Mouse (Mus musculus) neural tube, embryonic 14.5 days (tissue): ENCODE measurements around the gene E130114P18Rik. TPM values are rescaled to one million over a fixed set of nuclear protein-coding genes. Genes with fewer than 3 reads are reported as not detected.

Source experiments
- ATAC-seq: fragments of 200-750 bp; cut with Nextera tagmentation; 2 replicates; pipeline ENCODE4 v1.8.0; 2017; ENCODE audit warnings: low read depth, mild to moderate bottlenecking, moderate TSS enrichment, moderate library complexity
- H3K27ac ChIP-seq: fragments of 300-500 bp; sonication (generic); 2 replicates; pipeline ENCODE4 v1.5.1; 2014; ENCODE audit warnings: low read depth, mild to moderate bottlenecking, control low read depth, low read length, moderate library complexity, mixed read lengths
- H3K27me3 ChIP-seq: fragments of 300-500 bp; sonication (generic); 2 replicates; pipeline ENCODE4 v1.6.1; 2014; ENCODE audit warnings: low read length; ENCODE audit not compliant: control insufficient read depth, insufficient read depth
- H3K36me3 ChIP-seq: fragments of 300-500 bp; sonication (generic); 2 replicates; pipeline ENCODE4 v1.6.1; 2014; ENCODE audit warnings: low read length, mixed read lengths; ENCODE audit not compliant: control insufficient read depth, insufficient read depth
- H3K4me1 ChIP-seq: fragments of 300-500 bp; sonication (generic); 2 replicates; pipeline ENCODE4 v1.6.1; 2014; ENCODE audit warnings: low read length; ENCODE audit not compliant: control insufficient read depth, insufficient read depth
- H3K4me2 ChIP-seq: fragments of 300-500 bp; sonication (generic); 2 replicates; pipeline ENCODE4 v1.6.1; 2014; ENCODE audit warnings: mild to moderate bottlenecking, low read depth, low read length, control low read depth
- H3K4me3 ChIP-seq: fragments of 300-500 bp; sonication (generic); 2 replicates; pipeline ENCODE4 v1.5.1; 2014; ENCODE audit warnings: low read depth, low read length, control low read depth, mixed read lengths
- H3K9ac ChIP-seq: fragments of 300-500 bp; sonication (generic); replicated peaks from 2 replicates; pipeline ENCODE4 v1.6.1; 2014; ENCODE audit warnings: low read depth, mild to moderate bottlenecking, control low read depth, low read length, mixed read lengths
- H3K9me3 ChIP-seq: fragments of 300-500 bp; sonication (generic); 2 replicates; pipeline ENCODE4 v1.6.1; 2016; ENCODE audit warnings: low read length; ENCODE audit not compliant: control insufficient read depth
- WGBS: fragments of 180-500 bp; shearing (Covaris S2); extraction: QIAGEN DNeasy Blood & Tissue Kit; methylation state at CpG from one replicate; pipeline ENCODE4 v1.1.7; 2014; 5-methylcytosine and 5-hydroxymethylcytosine counted together
- polyA plus RNA-seq: library from polyadenylated mRNA; unstranded; fragments of >200 nt; fragmentation: Nextera tagmentation; extraction: Ambion mirVana; gene quantifications from 2 replicates; pipeline ENCODE4 v1.2.1, GENCODE M21; 2014

E130114P18Rik gene
- polyA plus RNA-seq, 1 experiment from 2014 or later: 22.6 TPM

- Histone ChIP-seq H3K27me3 (no peaks in the 10 kb centered on the region), H3K9ac (no peak overlapping the region), H3K9me3 (no peaks in the 10 kb centered on the region), H3K4me2 (no peak overlapping the region), H3K4me3 (no peak overlapping the region), H3K27ac (no peak overlapping the region), H3K36me3 (no peaks in the 10 kb centered on the region), H3K4me1 (0 out of 2 replicates have a peak, but pooled peaks cover 5% of the 10 kb centered on the region)
- WGBS: 93% methylated on average over 1 of the region's 1 CpGs
- no peak for ATAC-seq
These were observed 180.4 kb downstream of the E130114P18Rik start for GRCm38 (mm10) chr4:97597443-97597842.

- ATAC-seq: no peak
- 91% methylated on average over 9 of the region's 9 CpGs for WGBS
- no peaks in the 10 kb centered on the region for H3K36me3 ChIP-seq
- H3K9ac ChIP-seq: no peak overlapping the region
- H3K9me3 ChIP-seq: no peaks in the 10 kb centered on the region
- 0 out of 2 replicates have a peak, but pooled peaks cover under 1% of the 10 kb centered on the region for H3K4me1 ChIP-seq
- H3K4me3 ChIP-seq: no peak overlapping the region
- H3K4me2 ChIP-seq: no peak overlapping the region
- H3K27me3 ChIP-seq: no peaks in the 10 kb centered on the region
- no peak overlapping the region for H3K27ac ChIP-seq
These were observed 181.5 kb downstream of the E130114P18Rik start for GRCm38 (mm10) chr4:97596348-97596747.

- Histone ChIP-seq H3K4me2 (no peak overlapping the region), H3K27ac (no peak overlapping the region), H3K4me1 (no peaks in the 10 kb centered on the region), H3K9me3 (no peaks in the 10 kb centered on the region), H3K36me3 (no peaks in the 10 kb centered on the region), H3K9ac (no peak overlapping the region), H3K27me3 (no peaks in the 10 kb centered on the region), H3K4me3 (no peak overlapping the region)
- WGBS: 86% methylated on average over 5 of the region's 5 CpGs
- ATAC-seq: no peak
These were observed 184.0 kb downstream of the E130114P18Rik start for GRCm38 (mm10) chr4:97593869-97594268.

GRCm38 (mm10) chr4:97589790-97590189 is 188.1 kb downstream of the E130114P18Rik start:
- Histone ChIP-seq H3K4me3 (no peak overlapping the region), H3K27ac (no peak overlapping the region), H3K9ac (no peak overlapping the region), H3K4me2 (no peak overlapping the region), H3K27me3 (no peaks in the 10 kb centered on the region), H3K9me3 (no peaks in the 10 kb centered on the region), H3K4me1 (no peaks in the 10 kb centered on the region; the same call in 1 of the 2 replicates), H3K36me3 (no peaks in the 10 kb centered on the region)
- no peak for ATAC-seq
- WGBS: 77% methylated on average over 1 of the region's 1 CpGs

GRCm38 (mm10) chr4:97587412-97588010 is 190.4 kb downstream of the E130114P18Rik start:
- 77% methylated on average over 9 of the region's 9 CpGs for WGBS
- Histone ChIP-seq H3K4me3 (no peak overlapping the region), H3K9ac (no peak overlapping the region), H3K4me2 (no peak overlapping the region), H3K27me3 (no peaks in the 10 kb centered on the region), H3K36me3 (no peaks in the 10 kb centered on the region), H3K27ac (no peak overlapping the region), H3K4me1 (no peaks in the 10 kb centered on the region; the same call in 1 of the 2 replicates), H3K9me3 (no peaks in the 10 kb centered on the region)
- ATAC-seq: no peak

- H3K9me3 ChIP-seq: no peaks in the 10 kb centered on the region
- H3K4me1 ChIP-seq: no peaks in the 10 kb centered on the region; the same call in 1 of the 2 replicates
- H3K4me3 ChIP-seq: no peak overlapping the region
- ATAC-seq: no peak
- H3K4me2 ChIP-seq: no peak overlapping the region
- no peaks in the 10 kb centered on the region for H3K36me3 ChIP-seq
- no peak overlapping the region for H3K9ac ChIP-seq
- no peaks in the 10 kb centered on the region for H3K27me3 ChIP-seq
- H3K27ac ChIP-seq: no peak overlapping the region
- WGBS: 73% methylated on average over 7 of the region's 7 CpGs
These were observed 192.7 kb downstream of the E130114P18Rik start for GRCm38 (mm10) chr4:97585170-97585569.

- Histone ChIP-seq H3K36me3 (no peaks in the 10 kb centered on the region), H3K4me3 (peak overlapping the region; percentile 25), H3K9ac (no peak overlapping the region; the same call in 1 of the 2 replicates), H3K27ac (no peak overlapping the region), H3K27me3 (no peaks in the 10 kb centered on the region), H3K9me3 (no peaks in the 10 kb centered on the region), H3K4me1 (no peaks in the 10 kb centered on the region; the same call in 1 of the 2 replicates), H3K4me2 (peak overlapping the region; percentile 34)
- 18% methylated on average over 9 of the region's 9 CpGs for WGBS
- ATAC-seq: no peak; the same call in 1 of the 2 replicates
These were observed 193.3 kb downstream of the E130114P18Rik start for GRCm38 (mm10) chr4:97584445-97585130.

GRCm38 (mm10) chr4:97582796-97583430 is 195.0 kb downstream of the E130114P18Rik start:
- peak overlapping the region; percentile 64 for H3K27ac ChIP-seq
- peak overlapping the region; percentile 25 for H3K4me3 ChIP-seq
- H3K9ac ChIP-seq: peak overlapping the region; percentile 29; the same call in 1 of the 2 replicates
- 37% methylated on average over 15 of the region's 15 CpGs for WGBS
- ATAC-seq: no peak
- no peaks in the 10 kb centered on the region for H3K9me3 ChIP-seq
- H3K4me2 ChIP-seq: peak overlapping the region; percentile 34
- no peaks in the 10 kb centered on the region for H3K27me3 ChIP-seq
- no peaks in the 10 kb centered on the region for H3K36me3 ChIP-seq
- H3K4me1 ChIP-seq: no peaks in the 10 kb centered on the region; the same call in 1 of the 2 replicates

GRCm38 (mm10) chr4:97582064-97582415 is 195.8 kb downstream of the E130114P18Rik start:
- no peaks in the 10 kb centered on the region for H3K27me3 ChIP-seq
- no peak overlapping the region for H3K4me3 ChIP-seq
- no peaks in the 10 kb centered on the region for H3K36me3 ChIP-seq
- peak overlapping the region; percentile 34; the same call in 1 of the 2 replicates for H3K4me2 ChIP-seq
- H3K27ac ChIP-seq: peak overlapping the region; percentile 52
- H3K9me3 ChIP-seq: no peaks in the 10 kb centered on the region
- WGBS: 47% methylated on average over 3 of the region's 3 CpGs
- no peaks in the 10 kb centered on the region; the same call in 1 of the 2 replicates for H3K4me1 ChIP-seq
- ATAC-seq: no peak; the same call in 1 of the 2 replicates
- no peak overlapping the region for H3K9ac ChIP-seq
